Mouse (Mus musculus) urinary bladder, postnatal 0 days (tissue): ENCODE data around the gene Dvl3. TPM values are rescaled to one million over a fixed set of nuclear protein-coding genes. Genes with fewer than 3 reads are reported as not detected.

ENCODE experiments used
- polyA plus RNA-seq: library from polyadenylated mRNA; unstranded; fragments of >200 nt; fragmentation: Nextera tagmentation; extraction: Ambion mirVana; gene quantifications from 2 replicates; pipeline ENCODE4 v1.2.1, GENCODE M21; 2015

Dvl3 gene
- polyA plus RNA-seq, result 16.3 and 18.4 TPM in 2 replicates

DNA sequence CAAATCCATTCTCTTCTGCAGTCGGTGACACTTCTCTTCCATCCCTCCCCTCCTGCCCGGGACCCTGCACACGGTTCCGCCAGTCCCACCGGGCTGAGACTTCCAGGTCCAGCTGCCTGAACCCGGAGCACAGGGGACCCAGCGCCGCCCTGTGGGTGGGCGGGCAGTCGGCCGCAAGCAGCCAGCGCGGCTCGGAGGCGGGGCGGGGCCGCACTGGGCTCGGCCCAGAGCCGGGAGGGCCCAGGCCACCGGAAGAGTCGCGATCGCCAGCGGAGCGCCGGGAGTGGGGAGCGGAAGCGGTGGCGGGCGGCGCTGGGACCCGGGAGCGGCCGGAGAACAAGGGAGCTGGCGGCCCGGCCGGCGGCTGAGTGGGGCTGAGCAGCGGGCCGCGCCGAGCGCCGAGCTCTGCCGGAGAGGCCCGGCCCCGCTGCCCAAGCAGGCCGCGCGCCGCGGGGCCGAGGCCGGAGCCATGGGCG lies at the start of gene Dvl3:
Gene Dvl3, plus strand, starts transcription at position 257 of the 476 bp plus-strand sequence.

DNA sequence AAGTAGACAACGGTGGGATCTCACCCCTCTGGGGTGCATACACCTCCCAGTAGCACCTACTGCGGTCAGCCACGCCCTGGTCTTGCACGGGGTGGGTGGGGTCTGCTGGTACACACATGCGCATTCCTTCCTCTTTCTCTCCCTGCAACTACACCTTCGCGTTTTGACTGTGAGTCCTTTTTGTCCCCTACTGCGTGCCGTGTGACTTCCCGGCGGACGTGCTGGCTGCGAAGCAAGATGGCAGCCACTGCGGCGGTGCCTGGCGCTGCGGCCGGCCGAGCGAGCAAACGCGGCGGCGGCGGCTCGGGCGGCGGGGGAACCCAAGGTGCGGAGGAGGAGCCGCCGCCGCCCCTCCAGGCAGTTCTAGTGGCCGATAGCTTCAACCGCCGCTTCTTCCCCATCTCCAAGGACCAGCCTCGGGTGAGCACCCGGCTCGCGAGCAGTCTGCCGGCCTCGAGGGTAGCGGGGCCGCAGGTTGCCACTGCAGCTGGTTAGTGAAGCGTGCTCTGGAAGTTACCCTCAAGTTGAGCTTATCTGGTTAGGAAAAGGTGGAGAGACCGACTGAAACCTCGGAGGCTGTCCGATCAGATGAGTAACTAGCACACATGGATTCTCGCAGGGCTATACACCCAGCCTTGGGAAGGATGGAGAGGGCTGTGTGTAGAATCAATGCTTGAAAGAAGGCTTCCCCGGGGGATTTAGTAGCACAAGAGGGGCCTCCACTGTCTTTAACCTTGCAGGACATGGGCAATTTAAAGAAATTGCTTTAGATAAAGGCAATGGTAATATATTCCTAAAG lies 17.9 kb upstream of the Dvl3 start, which contains the start of gene Eif2b5:
Gene Eif2b5, plus strand, starts transcription at position 141 of the 799 bp plus-strand sequence.

DNA sequence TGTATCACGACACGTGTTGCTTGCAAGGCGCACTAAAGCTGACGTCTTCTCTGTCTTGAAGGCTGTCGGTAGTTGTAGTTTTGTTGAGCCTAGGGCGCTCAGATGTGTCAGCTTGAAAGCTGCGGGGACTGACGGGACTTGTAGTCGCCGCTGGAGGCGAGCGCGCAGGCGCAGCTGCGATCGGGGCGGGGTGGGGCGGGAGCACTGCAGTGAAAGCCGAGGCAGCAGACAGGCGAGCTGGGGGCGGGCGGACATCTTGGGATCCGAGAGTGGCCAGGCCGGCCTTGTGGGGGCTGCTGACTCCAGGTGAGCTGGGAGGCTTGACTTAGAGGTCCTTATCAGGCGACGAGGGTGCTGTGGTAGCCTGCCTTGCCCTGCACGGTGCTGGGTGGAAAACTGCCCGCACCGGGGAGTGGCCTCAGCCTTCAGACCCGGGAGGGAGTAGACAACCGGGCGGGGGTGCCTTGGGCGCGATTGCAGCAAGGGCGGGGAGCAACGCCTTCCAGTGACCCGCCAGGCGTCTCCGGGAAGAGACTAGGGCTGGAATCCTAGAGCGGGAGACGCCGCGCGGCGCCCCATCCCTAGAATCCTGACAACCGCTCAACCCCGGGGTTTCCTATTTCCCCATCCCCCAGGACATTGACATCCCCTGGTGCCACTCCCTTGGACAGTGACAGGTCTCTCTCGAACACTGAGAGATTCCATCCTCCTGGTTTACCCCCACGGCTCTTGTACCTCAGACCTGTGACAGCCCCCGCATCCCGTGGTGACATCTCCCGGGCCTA lies 18.7 kb downstream of the Dvl3 start, which contains the start of gene Ap2m1:
Gene Ap2m1, plus strand, starts transcription at position 183 of the 785 bp plus-strand sequence.

DNA sequence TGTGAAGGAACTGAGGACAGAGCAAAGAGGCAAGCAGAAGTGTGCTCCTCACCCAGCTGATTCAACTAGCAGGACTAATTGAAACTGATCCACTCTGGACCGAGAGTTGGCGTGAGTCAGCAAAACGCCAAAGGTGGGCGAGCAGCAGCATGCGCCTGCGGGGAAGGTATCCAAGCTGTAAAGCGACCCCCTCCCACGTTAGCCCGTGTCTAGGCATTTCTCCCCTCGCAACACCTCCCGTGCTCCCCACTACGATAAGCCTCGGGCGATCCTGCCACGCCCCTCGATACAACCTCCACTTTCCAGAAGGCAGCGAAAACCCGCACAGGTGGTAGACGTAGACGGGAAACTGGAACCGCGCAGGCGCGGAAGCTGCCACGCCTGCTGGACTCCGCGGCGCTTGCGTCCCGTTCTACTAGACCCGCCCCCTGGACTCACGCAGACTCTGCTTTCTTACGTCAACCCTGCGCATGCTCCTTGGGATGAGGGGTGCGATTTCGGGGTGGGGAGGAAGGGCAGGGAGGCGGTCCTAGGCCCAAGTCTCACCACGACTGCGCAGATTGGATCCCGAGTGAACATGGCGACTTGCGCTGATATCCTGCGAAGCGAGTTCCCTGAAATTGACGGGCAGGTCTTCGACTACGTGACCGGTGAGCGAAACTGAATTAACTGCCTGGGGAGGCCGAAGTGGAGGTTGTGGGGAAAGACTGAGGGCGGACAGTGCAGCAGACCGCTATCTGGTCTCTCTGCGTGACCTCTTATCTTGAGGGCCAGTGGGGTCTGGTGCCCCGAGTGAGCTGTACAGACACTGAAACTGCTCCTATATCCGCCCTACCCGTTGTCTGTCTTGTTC lies 31.5 kb downstream of the Dvl3 start, which contains the start of gene Abcf3:
Gene Abcf3, plus strand, starts transcription at position 482 of the 853 bp plus-strand sequence.

Other genes starting within 250 kb of the Dvl3 start
- gene Parl, start 214.6 kb upstream of the Dvl3 start, polyA plus RNA-seq, result 89.9 and 90.8 TPM in 2 replicates
- gene Cyp2ab1, start 191.6 kb upstream of the Dvl3 start, polyA plus RNA-seq, result 0.06 and 0.07 TPM in 2 replicates
- gene Abcc5, start 90.6 kb upstream of the Dvl3 start, polyA plus RNA-seq, result 33.9 and 37.5 TPM in 2 replicates
- 45.5 and 53.1 TPM in 2 replicates for gene Eif2b5, start 18.2 kb upstream of the Dvl3 start, polyA plus RNA-seq
- 388 and 392 TPM in 2 replicates for gene Ap2m1, start 18.5 kb downstream of the Dvl3 start, polyA plus RNA-seq
- gene Abcf3, start 31.6 kb downstream of the Dvl3 start, polyA plus RNA-seq, result 27.3 and 32.1 TPM in 2 replicates
- 1.4 and 2.5 TPM in 2 replicates for gene Vwa5b2, start 72.5 kb downstream of the Dvl3 start, polyA plus RNA-seq
- 14.9 and 18.2 TPM in 2 replicates for gene Eef1akmt4, start 94.6 kb downstream of the Dvl3 start, polyA plus RNA-seq
- not detected in 2 replicates for gene Gm49333, start 94.6 kb downstream of the Dvl3 start, polyA plus RNA-seq
- 27.5 and 30.5 TPM in 2 replicates for gene Alg3, start 94.8 kb downstream of the Dvl3 start, polyA plus RNA-seq
- 0.48 and 0.58 TPM in 2 replicates for gene Camk2n2, start 104.3 kb downstream of the Dvl3 start, polyA plus RNA-seq
- gene Ece2, start 112.8 kb downstream of the Dvl3 start, polyA plus RNA-seq, result 0.42 and 0.94 TPM in 2 replicates
- gene Psmd2, start 134.7 kb downstream of the Dvl3 start, polyA plus RNA-seq, result 175 and 183 TPM in 2 replicates
- gene Eif4g1, start 151.3 kb downstream of the Dvl3 start, polyA plus RNA-seq, result 106 and 116 TPM in 2 replicates
- gene Fam131a, start 176.3 kb downstream of the Dvl3 start, polyA plus RNA-seq, result 10.9 TPM in 2 replicates
- 52.9 and 58.7 TPM in 2 replicates for gene Polr2h, start 200.7 kb downstream of the Dvl3 start, polyA plus RNA-seq
- 1.6 TPM in 2 replicates for gene Clcn2, start 200.8 kb downstream of the Dvl3 start, polyA plus RNA-seq
- 9.1 and 11.0 TPM in 2 replicates for gene Chrd, start 216.1 kb downstream of the Dvl3 start, polyA plus RNA-seq
- gene Thpo, start 217.5 kb downstream of the Dvl3 start, polyA plus RNA-seq, result 0.46 and 1.3 TPM in 2 replicates